Mouse (Mus musculus): ENCODE measurements around the gene Sbf1. TPM values are rescaled to one million over a fixed set of nuclear protein-coding genes. Genes with fewer than 3 reads are reported as not detected.
A peak's percentile ranks its signal among the peaks of the same experiment; 100 is the strongest.

Sbf1 gene
- total RNA-seq, 2 experiments from 2014 or later, result 11.2 to 39.6 TPM

GRCm38 (mm10) chr15:89286582-89286981 lies 28.5 kb downstream of the Sbf1 start:
- ATAC-seq (replicated peaks; ENCODE audit: low FRiP score, poor library complexity, severe bottlenecking), result no peak

DNA sequence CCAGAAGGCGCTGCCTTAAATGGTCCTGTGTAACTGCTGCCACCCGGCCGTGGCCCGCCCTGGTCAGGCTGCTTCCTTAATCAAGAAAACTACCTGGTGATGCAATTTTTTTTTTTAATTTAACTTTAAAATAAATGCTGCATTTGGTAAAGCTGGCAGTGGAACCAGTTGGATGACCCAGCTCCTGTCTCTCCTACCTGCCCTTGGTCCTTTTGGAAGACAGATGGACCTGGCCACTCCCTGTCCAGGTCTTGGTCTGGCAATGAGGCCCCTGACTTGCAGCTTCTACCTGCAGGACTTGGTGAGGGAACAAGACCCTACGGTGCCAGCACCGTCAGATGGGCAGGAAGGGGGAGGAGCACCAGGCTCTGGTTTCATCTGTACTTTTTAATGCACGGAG lies 29.0 kb downstream of the Sbf1 start:
- ATAC-seq (replicated peaks; ENCODE audit: low FRiP score, poor library complexity, severe bottlenecking), result no peak

DNA sequence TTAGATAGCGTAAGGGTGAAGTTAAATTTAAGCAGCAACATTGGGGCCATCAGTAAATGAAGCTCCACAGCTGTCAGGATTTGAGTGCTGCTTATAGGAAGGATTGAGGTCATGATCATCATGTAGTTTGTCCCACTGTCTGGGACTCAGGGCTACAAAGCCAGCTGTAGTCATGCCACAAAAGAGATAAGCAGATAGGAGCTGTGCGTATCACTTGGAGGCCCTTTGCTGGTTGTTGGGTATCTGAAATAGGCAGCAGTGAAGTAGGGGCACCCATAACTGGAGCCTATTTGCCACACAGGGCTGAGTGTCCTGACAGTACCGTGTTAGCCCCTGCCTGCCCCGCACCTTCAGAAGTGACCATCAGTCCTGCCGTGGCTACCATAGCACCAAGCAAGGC lies 29.6 kb downstream of the Sbf1 start:
- 0 out of 2 replicates have a peak, but pooled peaks have one; percentile 26 for ATAC-seq (replicated peaks; ENCODE audit: low FRiP score, poor library complexity, severe bottlenecking)

DNA sequence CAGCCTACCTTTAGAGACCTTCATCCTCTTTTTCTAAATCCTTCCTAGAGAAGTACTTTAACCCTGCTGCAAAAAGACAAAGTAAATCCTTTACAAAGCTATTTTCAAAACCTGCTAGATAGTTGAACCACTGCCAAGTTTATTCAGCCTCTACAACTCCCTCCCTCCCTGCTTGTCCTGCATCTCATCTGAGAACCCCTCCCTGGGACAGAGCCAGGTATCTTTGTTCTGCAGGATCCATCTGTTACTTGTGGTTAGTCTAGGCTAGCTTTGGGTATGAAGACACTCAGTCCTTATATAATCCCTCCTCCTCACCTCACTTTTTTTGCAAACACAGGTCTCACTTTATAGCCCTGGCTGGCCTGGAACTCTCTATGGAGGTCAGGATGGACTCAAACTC lies 30.1 kb downstream of the Sbf1 start:
- ATAC-seq (replicated peaks; ENCODE audit: low FRiP score, poor library complexity, severe bottlenecking), result no peak

DNA sequence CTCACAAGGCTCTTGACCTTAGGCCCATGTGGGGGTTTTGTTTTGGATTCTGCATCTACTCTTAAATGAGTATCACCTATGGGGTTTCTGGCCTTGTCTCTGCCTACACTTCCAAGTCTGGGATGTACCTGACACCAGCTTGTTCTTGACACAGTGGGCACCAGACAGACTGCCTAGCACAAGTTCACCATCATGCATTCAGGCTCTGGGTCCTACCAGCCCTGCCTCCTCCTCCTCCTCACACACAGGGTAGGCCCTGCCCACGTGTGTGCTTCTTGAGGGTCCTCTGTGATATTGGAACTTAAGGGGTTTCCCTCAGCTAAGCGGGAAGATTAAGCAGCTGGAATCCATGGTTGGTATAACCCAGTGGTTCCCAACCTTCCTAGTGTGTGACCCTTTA lies 31.0 kb downstream of the Sbf1 start:
- ATAC-seq (replicated peaks; ENCODE audit: low FRiP score, poor library complexity, severe bottlenecking), result no peak

GRCm38 (mm10) chr15:89282546-89282945 lies 32.6 kb downstream of the Sbf1 start:
- no peak for ATAC-seq (replicated peaks; ENCODE audit: low FRiP score, poor library complexity, severe bottlenecking)

DNA sequence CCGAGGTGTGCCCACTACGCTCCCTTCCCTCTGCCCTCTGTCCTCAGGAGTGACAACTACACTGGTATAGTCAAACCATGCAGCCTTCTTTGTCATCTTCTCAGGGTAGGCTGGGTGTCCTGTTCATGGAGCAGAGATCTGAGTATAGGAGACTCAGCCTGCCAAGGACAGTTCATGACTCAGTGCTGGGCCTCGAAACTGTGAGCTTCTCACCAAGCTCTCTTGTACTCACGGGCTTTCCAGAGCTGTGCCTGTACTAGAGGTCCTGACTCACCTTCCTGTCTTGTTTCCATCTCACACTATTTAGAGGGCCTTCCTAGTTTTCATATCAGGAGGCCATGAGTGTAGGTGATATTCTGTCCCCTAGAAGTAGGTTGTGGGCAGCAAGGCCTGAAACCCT lies 37.7 kb downstream of the Sbf1 start:
- ATAC-seq (replicated peaks; ENCODE audit: low FRiP score, poor library complexity, severe bottlenecking), result no peak

DNA sequence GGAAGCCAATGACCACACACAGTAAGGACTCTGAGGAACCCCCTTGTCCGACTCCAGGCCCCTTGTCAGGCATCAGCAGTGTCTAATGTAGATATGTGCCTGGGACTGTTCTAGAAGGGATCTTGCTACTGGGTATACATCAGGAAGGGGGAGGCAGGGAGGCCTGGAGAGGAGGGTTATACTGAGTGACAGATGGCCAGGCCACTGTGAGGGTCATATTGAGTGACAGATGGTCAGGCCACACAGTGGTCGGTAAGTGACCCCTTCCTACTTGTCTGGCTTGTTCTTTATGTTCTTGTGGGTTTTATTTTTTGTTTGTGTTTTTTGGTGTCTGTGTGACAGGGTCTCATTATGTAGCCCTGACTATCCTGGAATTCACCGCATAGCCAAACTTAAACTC lies 39.6 kb downstream of the Sbf1 start:
- no peak for ATAC-seq (replicated peaks; ENCODE audit: low FRiP score, poor library complexity, severe bottlenecking)

DNA sequence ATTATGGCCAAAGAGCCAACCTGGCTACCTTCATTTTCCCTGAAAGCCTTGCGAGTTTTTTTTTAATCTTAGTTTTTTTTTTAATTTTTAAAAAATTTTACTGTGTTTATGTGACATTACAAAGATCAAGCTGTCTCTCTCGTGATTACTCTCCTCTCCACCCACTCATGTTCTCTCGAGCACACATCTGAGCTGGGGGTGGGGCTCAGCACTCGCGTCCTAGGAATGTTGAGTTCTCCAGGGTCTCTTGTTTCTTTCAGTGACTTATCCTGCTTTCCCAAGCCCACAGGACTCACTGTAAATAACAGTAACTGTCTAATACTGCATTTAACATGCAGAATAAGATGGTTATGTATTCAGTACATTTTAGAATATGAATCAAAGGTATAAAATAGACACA lies 50.6 kb downstream of the Sbf1 start:
- no peak for ATAC-seq (replicated peaks; ENCODE audit: low FRiP score, poor library complexity, severe bottlenecking)

DNA sequence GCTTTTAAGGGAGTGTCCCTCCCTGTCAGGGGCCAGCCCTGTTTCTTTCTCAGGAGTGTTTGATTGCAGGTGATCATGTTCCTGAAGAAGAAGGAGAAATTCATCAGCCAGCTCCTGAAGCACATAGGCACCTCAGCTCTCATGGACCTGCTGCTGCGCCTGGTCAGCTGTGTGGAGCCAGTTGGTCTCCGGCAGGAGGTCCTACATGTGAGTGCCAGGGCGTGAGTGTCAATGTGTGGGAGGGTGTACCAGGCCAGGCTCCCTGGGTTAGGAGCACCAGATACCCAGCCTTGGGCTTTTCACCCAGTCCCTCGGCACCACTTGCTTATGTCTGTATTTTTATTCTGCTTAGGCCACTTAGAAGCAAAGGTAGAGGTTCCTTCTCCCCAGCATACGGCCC lies 56.1 kb downstream of the Sbf1 start:
- no peak for ATAC-seq (replicated peaks; ENCODE audit: low FRiP score, poor library complexity, severe bottlenecking)

DNA sequence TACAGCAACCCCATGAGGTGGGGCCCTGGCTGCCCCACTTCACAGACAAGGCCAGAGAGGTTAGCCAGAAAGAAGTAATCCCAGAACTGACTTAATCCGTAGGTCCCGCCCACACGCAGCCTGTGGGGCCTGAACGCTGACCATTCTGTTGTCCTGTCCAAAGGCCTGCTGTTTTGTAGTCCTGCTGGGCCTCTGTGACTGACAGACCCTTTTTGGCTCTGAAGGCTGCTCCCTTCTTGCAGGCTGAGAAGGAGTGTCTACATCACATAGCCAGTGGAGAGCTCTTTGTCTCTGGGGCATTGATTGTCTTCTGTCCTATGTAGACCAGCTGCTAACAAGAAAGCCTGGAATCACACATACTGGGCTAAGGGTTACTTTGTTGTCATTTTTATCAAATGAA lies 59.8 kb downstream of the Sbf1 start:
- ATAC-seq (replicated peaks; ENCODE audit: low FRiP score, poor library complexity, severe bottlenecking), result no peak

DNA sequence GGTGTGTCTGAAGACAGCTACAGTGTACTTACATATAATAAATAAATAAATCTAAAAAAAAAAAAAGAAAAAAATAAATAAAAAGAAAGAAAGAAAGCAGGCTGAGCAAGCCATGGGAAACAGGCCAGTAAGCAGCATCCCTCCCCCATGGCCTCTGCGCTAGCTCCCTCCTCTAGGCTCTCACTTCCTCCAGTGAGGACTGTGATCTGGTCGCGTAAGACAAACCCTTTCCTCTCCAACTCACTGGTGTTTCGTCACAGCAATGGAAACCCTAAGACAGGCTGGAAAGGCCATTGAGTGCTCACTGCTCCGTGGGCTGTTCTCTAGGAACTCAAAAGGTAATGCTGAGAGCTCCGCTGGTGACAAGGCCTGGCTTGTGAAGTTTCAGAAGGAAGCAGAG lies 66.0 kb downstream of the Sbf1 start:
- no peak for ATAC-seq (replicated peaks; ENCODE audit: low FRiP score, poor library complexity, severe bottlenecking)

GRCm38 (mm10) chr15:89241025-89241424 lies 74.1 kb downstream of the Sbf1 start:
- ATAC-seq (replicated peaks; ENCODE audit: low FRiP score, poor library complexity, severe bottlenecking), result no peak

GRCm38 (mm10) chr15:89239751-89240392 lies 75.2 kb downstream of the Sbf1 start:
- 0 out of 2 replicates have a peak, but pooled peaks have one; percentile 45 for ATAC-seq (replicated peaks; ENCODE audit: low FRiP score, poor library complexity, severe bottlenecking)

Other genes with a start within 250 kb of the Sbf1 start
- 2.7 and 11.9 TPM in 2 replicates for gene Trabd, start 240.2 kb downstream of the Sbf1 start, total RNA-seq (2015; ENCODE audit: low replicate concordance)
- gene Trabd, start 240.2 kb downstream of the Sbf1 start, total RNA-seq (2017; ENCODE audit: low replicate concordance), result 6.3 and 8.3 TPM in 2 replicates
- gene Selenoo, start 226.2 kb downstream of the Sbf1 start, total RNA-seq (2015; ENCODE audit: low replicate concordance), result 3.8 and 8.8 TPM in 2 replicates
- gene Selenoo, start 226.2 kb downstream of the Sbf1 start, total RNA-seq (2017; ENCODE audit: low replicate concordance), result 5.9 and 6.0 TPM in 2 replicates
- 7.3 and 13.8 TPM in 2 replicates for gene Tubgcp6, start 192.2 kb downstream of the Sbf1 start, total RNA-seq (2015; ENCODE audit: low replicate concordance)
- gene Tubgcp6, start 192.2 kb downstream of the Sbf1 start, total RNA-seq (2017; ENCODE audit: low replicate concordance), result 15.3 and 21.2 TPM in 2 replicates
- 1.5 TPM in 1 of 2 replicates, not detected in the other for gene Hdac10, start 186.6 kb downstream of the Sbf1 start, total RNA-seq (2015; ENCODE audit: low replicate concordance)
- 1.7 and 2.5 TPM in 2 replicates for gene Hdac10, start 186.6 kb downstream of the Sbf1 start, total RNA-seq (2017; ENCODE audit: low replicate concordance)
- gene Mapk12, start 174.6 kb downstream of the Sbf1 start, total RNA-seq (2015; ENCODE audit: low replicate concordance), result not detected in 2 replicates
- not detected in 2 replicates for gene Mapk12, start 174.6 kb downstream of the Sbf1 start, total RNA-seq (2017; ENCODE audit: low replicate concordance)
- gene Mapk11, start 165.7 kb downstream of the Sbf1 start, total RNA-seq (2015; ENCODE audit: low replicate concordance), result not detected in 2 replicates
- gene Mapk11, start 165.7 kb downstream of the Sbf1 start, total RNA-seq (2017; ENCODE audit: low replicate concordance), result 0.17 TPM in 1 of 2 replicates, not detected in the other
- 9.6 and 14.2 TPM in 2 replicates for gene Plxnb2, start 134.5 kb downstream of the Sbf1 start, total RNA-seq (2015; ENCODE audit: low replicate concordance)
- gene Plxnb2, start 134.5 kb downstream of the Sbf1 start, total RNA-seq (2017; ENCODE audit: low replicate concordance), result 4.9 and 6.9 TPM in 2 replicates
- gene Dennd6b, start 118.8 kb downstream of the Sbf1 start, total RNA-seq (2015; ENCODE audit: low replicate concordance), result not detected in 2 replicates
- gene Dennd6b, start 118.8 kb downstream of the Sbf1 start, total RNA-seq (2017; ENCODE audit: low replicate concordance), result 0.84 and 1.7 TPM in 2 replicates
- gene Ppp6r2, start 103.8 kb downstream of the Sbf1 start, total RNA-seq (2015; ENCODE audit: low replicate concordance), result 18.1 and 19.6 TPM in 2 replicates
- 26.2 and 47.5 TPM in 2 replicates for gene Ppp6r2, start 103.8 kb downstream of the Sbf1 start, total RNA-seq (2017; ENCODE audit: low replicate concordance)
- gene Adm2, start 7.4 kb upstream of the Sbf1 start, total RNA-seq (2015; ENCODE audit: low replicate concordance), result not detected in 2 replicates
- not detected in 2 replicates for gene Adm2, start 7.4 kb upstream of the Sbf1 start, total RNA-seq (2017; ENCODE audit: low replicate concordance)
- not detected in 2 replicates for gene Miox, start 19.1 kb upstream of the Sbf1 start, total RNA-seq (2015; ENCODE audit: low replicate concordance)
- not detected in 2 replicates for gene Miox, start 19.1 kb upstream of the Sbf1 start, total RNA-seq (2017; ENCODE audit: low replicate concordance)
- 18.6 and 21.3 TPM in 2 replicates for gene Lmf2, start 40.3 kb upstream of the Sbf1 start, total RNA-seq (2015; ENCODE audit: low replicate concordance)
- gene Lmf2, start 40.3 kb upstream of the Sbf1 start, total RNA-seq (2017; ENCODE audit: low replicate concordance), result 8.3 and 9.1 TPM in 2 replicates
- gene Ncaph2, start 40.4 kb upstream of the Sbf1 start, total RNA-seq (2015; ENCODE audit: low replicate concordance), result 30.6 and 48.1 TPM in 2 replicates
- 60.7 and 118 TPM in 2 replicates for gene Ncaph2, start 40.4 kb upstream of the Sbf1 start, total RNA-seq (2017; ENCODE audit: low replicate concordance)
- 1.3 and 5.2 TPM in 2 replicates for gene Sco2, start 58.5 kb upstream of the Sbf1 start, total RNA-seq (2015; ENCODE audit: low replicate concordance)
- gene Sco2, start 58.5 kb upstream of the Sbf1 start, total RNA-seq (2017; ENCODE audit: low replicate concordance), result 0.68 and 2.1 TPM in 2 replicates
- not detected in 2 replicates for gene Tymp, start 61.7 kb upstream of the Sbf1 start, total RNA-seq (2015; ENCODE audit: low replicate concordance)
- gene Tymp, start 61.7 kb upstream of the Sbf1 start, total RNA-seq (2017; ENCODE audit: low replicate concordance), result not detected in 2 replicates
- not detected in 2 replicates for gene Odf3b, start 64.0 kb upstream of the Sbf1 start, total RNA-seq (2015; ENCODE audit: low replicate concordance)
- gene Odf3b, start 64.0 kb upstream of the Sbf1 start, total RNA-seq (2017; ENCODE audit: low replicate concordance), result 2.3 TPM in 1 of 2 replicates, not detected in the other
- not detected in 2 replicates for gene Klhdc7b, start 69.6 kb upstream of the Sbf1 start, total RNA-seq (2015; ENCODE audit: low replicate concordance)
- not detected in 2 replicates for gene Klhdc7b, start 69.6 kb upstream of the Sbf1 start, total RNA-seq (2017; ENCODE audit: low replicate concordance)
- gene Syce3, start 95.2 kb upstream of the Sbf1 start, total RNA-seq (2015; ENCODE audit: low replicate concordance), result not detected in 2 replicates
- not detected in 2 replicates for gene Syce3, start 95.2 kb upstream of the Sbf1 start, total RNA-seq (2017; ENCODE audit: low replicate concordance)
- gene Cpt1b, start 110.6 kb upstream of the Sbf1 start, total RNA-seq (2015; ENCODE audit: low replicate concordance), result 2.1 and 6.9 TPM in 2 replicates
- 0.84 and 4.4 TPM in 2 replicates for gene Cpt1b, start 110.6 kb upstream of the Sbf1 start, total RNA-seq (2017; ENCODE audit: low replicate concordance)
- 0.58 and 1.0 TPM in 2 replicates for gene C730034F03Rik, start 114.3 kb upstream of the Sbf1 start, total RNA-seq (2015; ENCODE audit: low replicate concordance)
- 1.4 and 5.3 TPM in 2 replicates for gene C730034F03Rik, start 114.3 kb upstream of the Sbf1 start, total RNA-seq (2017; ENCODE audit: low replicate concordance)
- gene Gm44502, start 114.4 kb upstream of the Sbf1 start, total RNA-seq (2015; ENCODE audit: low replicate concordance), result not detected in 2 replicates
- gene Gm44502, start 114.4 kb upstream of the Sbf1 start, total RNA-seq (2017; ENCODE audit: low replicate concordance), result 0.14 TPM in 1 of 2 replicates, not detected in the other
- 82.0 and 92.2 TPM in 2 replicates for gene Chkb, start 114.6 kb upstream of the Sbf1 start, total RNA-seq (2015; ENCODE audit: low replicate concordance)
- gene Chkb, start 114.6 kb upstream of the Sbf1 start, total RNA-seq (2017; ENCODE audit: low replicate concordance), result 28.6 and 30.9 TPM in 2 replicates
- gene Mapk8ip2, start 138.6 kb upstream of the Sbf1 start, total RNA-seq (2015; ENCODE audit: low replicate concordance), result 0.19 and 0.21 TPM in 2 replicates
- 0.14 and 0.34 TPM in 2 replicates for gene Mapk8ip2, start 138.6 kb upstream of the Sbf1 start, total RNA-seq (2017; ENCODE audit: low replicate concordance)
- 0.42 TPM in 1 of 2 replicates, not detected in the other for gene Arsa, start 162.1 kb upstream of the Sbf1 start, total RNA-seq (2015; ENCODE audit: low replicate concordance)
- 1.5 and 2.2 TPM in 2 replicates for gene Arsa, start 162.1 kb upstream of the Sbf1 start, total RNA-seq (2017; ENCODE audit: low replicate concordance)
- 0.63 and 0.77 TPM in 2 replicates for gene Shank3, start 184.3 kb upstream of the Sbf1 start, total RNA-seq (2015; ENCODE audit: low replicate concordance)
- gene Shank3, start 184.3 kb upstream of the Sbf1 start, total RNA-seq (2017; ENCODE audit: low replicate concordance), result 0.98 and 1.0 TPM in 2 replicates

Measured in erythroblast, adult 5-6 weeks (primary cell).